8 mouse cellular contexts compared by ENCODE assay signal in genomic region chr11:86257460-86258076, GRCm38 (mm10). TPM values are rescaled to one million over a fixed set of nuclear protein-coding genes. Genes with fewer than 3 reads are reported as not detected.
A peak's percentile ranks its signal among the peaks of the same experiment; 100 is the strongest.
DNase-seq lines count a peak whose midpoint lies in the region; ATAC-seq lines count a peak whose summit lies in the region.

TSS of gene Ints2 (minus strand) at chr11:86257575.

- H3K4me3 ChIP-seq in hindbrain, embryonic 11.5 days (ENCODE audit: low read depth, low read length), result peak within 1 kb of the TSS; percentile 77

- DNase-seq in Muller cell, postnatal 12 days (ENCODE audit: inconsistent ontology term), result peak; percentile 96
- DNase-seq in cerebellum, adult 9-11 months, result peak; percentile 93
- DNase-seq in frontal cortex, adult 2 months (ENCODE audit: extremely low spot score in 1 of 2, low spot score in 1 of 2), result peak; percentile 86 to 96
- DNase-seq in hindbrain, embryonic 11.5 days (ENCODE audit: low spot score), result peak; percentile 95
- peak; percentile 93 to 96 for DNase-seq in layer of hippocampus, postnatal 10 days (ENCODE audit: low spot score in 2 of 2)
- peak; percentile 97 for DNase-seq in lung, postnatal 10 days
- peak; percentile 95 for DNase-seq in ovary, postnatal 36 days (ENCODE audit: low spot score)
- peak; percentile 93 for DNase-seq in thymus, postnatal 25 days

- 10% methylated on average over 32 of the region's 32 CpGs for WGBS in hindbrain, embryonic 11.5 days

- peak; percentile 89 for ATAC-seq in hindbrain, embryonic 11.5 days (ENCODE audit: low FRiP score)

- H3K27ac ChIP-seq in hindbrain, embryonic 11.5 days (ENCODE audit: low read depth, low read length), result peak within 1 kb of the TSS; percentile 67

- peaks cover 3% of the 10 kb centered on the region; the same call in 1 of the 2 replicates for H3K4me1 ChIP-seq in hindbrain, embryonic 11.5 days (replicated peaks; ENCODE audit: control insufficient read depth, insufficient read depth, low read length)

- peak within 1 kb of the TSS; percentile 67 for H3K4me2 ChIP-seq in hindbrain, embryonic 11.5 days (replicated peaks; ENCODE audit: low read depth, low read length)

- no peaks in the 10 kb centered on the region for H3K9me3 ChIP-seq in hindbrain, embryonic 11.5 days (ENCODE audit: control insufficient read depth, low read length)

- no peaks in the 10 kb centered on the region for H3K27me3 ChIP-seq in hindbrain, embryonic 11.5 days (ENCODE audit: control insufficient read depth, insufficient read depth, low read length)

- no peaks in the 10 kb centered on the region for H3K36me3 ChIP-seq in hindbrain, embryonic 11.5 days (ENCODE audit: control insufficient read depth, insufficient read depth, low read length)

- peak within 1 kb of the TSS; percentile 93 for H3K9ac ChIP-seq in hindbrain, embryonic 11.5 days (ENCODE audit: low read depth, low read length)

RNA-seq across cellular contexts. Expression of gene Ints2, which starts in this region (rescaled TPM):
- polyA plus RNA-seq in frontal cortex, adult 2 months (2012; rRNA removed), result 17.0 and 21.5 TPM in 2 replicates
- 47.1 and 47.2 TPM in 2 replicates for polyA plus RNA-seq in hindbrain, embryonic 11.5 days (2014; fragmentation: Nextera tagmentation; extraction: Ambion mirVana)
- 10 to 100 TPM; 21.9 to 25.9 TPM for total RNA-seq in layer of hippocampus, postnatal 10 days (2021)

Comparison
In these comparisons a context has a peak if more than half of its experiments do, and no peak if none do; other contexts are left out.
1. Peak in every context shown above with its lines: DNase-seq, ATAC-seq, H3K4me3 ChIP-seq and H3K27ac ChIP-seq.